Mouse (Mus musculus) neural tube, embryonic 15.5 days (tissue): Measurements from ENCODE around the gene Ripor1. TPM values are rescaled to one million over a fixed set of nuclear protein-coding genes. Genes with fewer than 3 reads are reported as not detected.

ENCODE experiments used
- microRNA counts: library from miRNA; unstranded; fragments of <30 nt; microRNA quantifications from one replicate; lab custom pipeline; 2016
- microRNA-seq: library from miRNA; unstranded; fragments of <30 nt; microRNA quantifications from one replicate; pipeline ENCODE4, GENCODE M21; 2017
- polyA plus RNA-seq: library from polyadenylated mRNA; unstranded; fragments of >200 nt; fragmentation: Nextera tagmentation; extraction: Ambion mirVana; gene quantifications from 2 replicates; pipeline ENCODE4 v1.2.1, GENCODE M21; 2015

Ripor1 gene
- polyA plus RNA-seq, 1 experiment from 2014 or later, result 34.0 TPM

MicroRNAs within 50 kb of the gene (microRNA counts, 519-probe panel; counts per million panel counts)
- 2,322 counts per million, percentile 52 among the panel's probes with 10 or more counts for microRNA mmu-miR-1966 (lab: Ali Mortazavi, UCI)

Small RNA genes within 50 kb of the gene (microRNA-seq; reads per million reads assigned to microRNA genes)
- 0.87 reads per million for gene Mir1966

Other genes with a start within 250 kb of the Ripor1 start
- 1.7 and 2.4 TPM in 2 replicates for gene Plekhg4, start 232.0 kb upstream of the Ripor1 start, polyA plus RNA-seq
- gene Kctd19, start 191.8 kb upstream of the Ripor1 start, polyA plus RNA-seq, result not detected in 2 replicates
- gene Lrrc36, start 191.7 kb upstream of the Ripor1 start, polyA plus RNA-seq, result 0.23 and 0.27 TPM in 2 replicates
- gene Tppp3, start 133.7 kb upstream of the Ripor1 start, polyA plus RNA-seq, result 253 and 288 TPM in 2 replicates
- 36.6 and 36.8 TPM in 2 replicates for gene Zdhhc1, start 108.4 kb upstream of the Ripor1 start, polyA plus RNA-seq
- 1.0 and 1.1 TPM in 2 replicates for gene Hsd11b2, start 86.5 kb upstream of the Ripor1 start, polyA plus RNA-seq
- gene Atp6v0d1, start 39.2 kb upstream of the Ripor1 start, polyA plus RNA-seq, result 219 and 243 TPM in 2 replicates
- gene Ctcf, start 31.3 kb downstream of the Ripor1 start, polyA plus RNA-seq, result 87.0 and 113 TPM in 2 replicates
- gene Agrp, start 32.1 kb downstream of the Ripor1 start, polyA plus RNA-seq, result 1.2 and 1.9 TPM in 2 replicates
- 21.5 and 28.5 TPM in 2 replicates for gene Carmil2, start 81.0 kb downstream of the Ripor1 start, polyA plus RNA-seq
- 81.1 and 89.4 TPM in 2 replicates for gene Acd, start 95.8 kb downstream of the Ripor1 start, polyA plus RNA-seq
- gene Pard6a, start 95.9 kb downstream of the Ripor1 start, polyA plus RNA-seq, result 47.9 and 59.6 TPM in 2 replicates
- gene 4933405L10Rik, start 102.4 kb downstream of the Ripor1 start, polyA plus RNA-seq, result 0.22 and 0.35 TPM in 2 replicates
- 13.9 and 16.2 TPM in 2 replicates for gene Enkd1, start 103.0 kb downstream of the Ripor1 start, polyA plus RNA-seq
- 60.5 and 73.8 TPM in 2 replicates for gene Gfod2, start 153.4 kb downstream of the Ripor1 start, polyA plus RNA-seq
- 9.9 and 10.4 TPM in 2 replicates for gene Ranbp10, start 222.1 kb downstream of the Ripor1 start, polyA plus RNA-seq
- 0.28 and 0.47 TPM in 2 replicates for gene Tsnaxip1, start 222.5 kb downstream of the Ripor1 start, polyA plus RNA-seq
- 47.5 and 49.3 TPM in 2 replicates for gene Cenpt, start 248.0 kb downstream of the Ripor1 start, polyA plus RNA-seq
- gene Thap11, start 249.9 kb downstream of the Ripor1 start, polyA plus RNA-seq, result 55.8 and 58.3 TPM in 2 replicates